Mouse (Mus musculus): ENCODE results near the gene Ube2c. TPM values are rescaled to one million over a fixed set of nuclear protein-coding genes. Genes with fewer than 3 reads are reported as not detected.

The Ube2c gene
- polyA plus RNA-seq, 1 experiment = 3.0 TPM

DNA sequence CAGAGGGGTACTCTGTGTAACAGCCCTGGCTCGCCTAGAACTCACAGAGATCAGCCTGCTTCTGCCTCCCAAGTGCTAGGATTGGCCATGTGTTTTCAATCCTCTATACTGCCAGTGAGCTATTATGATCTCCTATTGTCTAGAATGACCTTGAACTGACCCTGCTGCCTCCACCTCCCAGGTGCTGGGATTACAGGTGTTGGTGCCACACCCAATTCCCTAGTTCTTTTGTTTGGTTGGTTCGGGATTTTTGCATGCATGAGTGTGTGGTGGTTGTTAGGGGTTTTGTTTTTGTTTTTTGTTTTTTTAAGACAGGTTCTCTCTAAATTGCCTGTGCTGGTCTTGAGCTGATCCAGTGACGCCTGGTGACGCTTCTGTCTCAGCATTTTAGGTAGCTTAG is 54.3 kb downstream of the Ube2c start:
- Histone ChIP-seq H3K4me3 (ENCODE audit: insufficient read depth, low read length) (no peak overlapping the region), H3K27ac (ENCODE audit: insufficient read depth, low read length) (no peak overlapping the region)
- TF ChIP-seq POLR2A (IDR thresholded peaks at IDR 0.05; ENCODE audit: extremely low read depth, insufficient read depth, low read length) (no peak), CTCF (IDR thresholded peaks at IDR 0.05; ENCODE audit: extremely low read depth, insufficient read depth, low read length) (no peak)

GRCm38 (mm10) chr2:164825521-164825920 is 55.8 kb downstream of the Ube2c start:
- H3K4me1 ChIP-seq (ENCODE audit: control insufficient read depth, insufficient read depth, low read length) = peaks cover 2% of the 10 kb centered on the region; the same call in 1 of the 2 replicates
- TF ChIP-seq POLR2A (IDR thresholded peaks at IDR 0.05; ENCODE audit: extremely low read depth, insufficient read depth, low read length) = no peak
- TF ChIP-seq CTCF (IDR thresholded peaks at IDR 0.05; ENCODE audit: extremely low read depth, insufficient read depth, low read length) = no peak
- no peak overlapping the region for H3K27ac ChIP-seq (ENCODE audit: insufficient read depth, low read length)
- H3K4me3 ChIP-seq (ENCODE audit: insufficient read depth, low read length) = no peak overlapping the region

More for the DNA sequence above, 54.3 kb downstream of the Ube2c start:
- H3K4me1 ChIP-seq (ENCODE audit: control insufficient read depth, insufficient read depth, low read length) = peaks cover 2% of the 10 kb centered on the region; the same call in 1 of the 2 replicates

DNA sequence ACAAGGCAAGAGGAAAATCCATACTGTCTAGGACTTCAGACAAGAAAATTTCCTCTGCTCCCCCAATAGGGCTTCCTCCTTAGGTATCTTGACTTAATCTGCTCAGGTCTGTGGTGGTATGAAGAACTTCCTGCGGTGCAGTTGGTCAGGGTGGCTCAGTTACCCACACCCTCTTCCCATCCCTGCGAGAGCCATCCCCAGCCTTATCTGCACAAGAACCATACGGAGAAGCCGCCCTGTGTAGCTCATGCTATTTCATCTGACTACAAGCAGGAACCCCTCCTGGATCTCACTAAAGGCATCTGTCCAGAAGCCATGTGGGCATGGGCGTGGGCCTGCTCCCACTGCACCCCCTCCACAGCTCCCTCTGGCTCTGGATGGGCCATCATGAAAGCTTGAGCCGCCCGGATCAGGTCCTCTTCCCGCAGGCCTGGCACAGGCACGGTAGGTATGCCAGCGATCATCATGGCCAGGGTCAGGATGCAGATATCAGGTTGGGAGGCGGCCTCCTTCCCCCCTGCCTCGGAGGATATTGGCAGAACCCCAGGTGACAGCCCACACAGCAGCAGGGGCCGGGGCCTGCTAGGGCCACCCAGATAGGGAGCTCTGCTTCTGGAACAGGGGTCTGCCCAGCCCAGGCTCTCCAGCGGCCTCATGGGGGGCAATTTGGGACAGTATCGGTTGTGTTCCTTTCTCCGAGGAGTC is 57.6 kb downstream of the Ube2c start:
- no peak for TF ChIP-seq CTCF (IDR thresholded peaks at IDR 0.05; ENCODE audit: extremely low read depth, insufficient read depth, low read length)
- no peak for TF ChIP-seq POLR2A (IDR thresholded peaks at IDR 0.05; ENCODE audit: extremely low read depth, insufficient read depth, low read length)
- no peak overlapping the region for H3K27ac ChIP-seq (ENCODE audit: insufficient read depth, low read length)
- H3K4me1 ChIP-seq (ENCODE audit: control insufficient read depth, insufficient read depth, low read length) = peaks cover 2% of the 10 kb centered on the region; the same call in 1 of the 2 replicates
- H3K4me3 ChIP-seq (ENCODE audit: insufficient read depth, low read length) = no peak overlapping the region

Other genes starting within 250 kb of the Ube2c start
- 0.49 and 1.3 TPM in 2 replicates for gene Wfdc2, start 207.5 kb upstream of the Ube2c start, polyA plus RNA-seq (2012; rRNA removed)
- not detected in 2 replicates for gene Spint3, start 196.4 kb upstream of the Ube2c start, polyA plus RNA-seq (2012; rRNA removed)
- gene Wfdc6a, start 184.5 kb upstream of the Ube2c start, polyA plus RNA-seq (2012; rRNA removed) = not detected in 2 replicates
- gene Eppin, start 176.3 kb upstream of the Ube2c start, polyA plus RNA-seq (2012; rRNA removed) = not detected in 2 replicates
- gene Wfdc6b, start 156.4 kb upstream of the Ube2c start, polyA plus RNA-seq (2012; rRNA removed) = not detected in 2 replicates
- gene Wfdc8, start 156.3 kb upstream of the Ube2c start, polyA plus RNA-seq (2012; rRNA removed) = not detected in 2 replicates
- not detected in 2 replicates for gene Wfdc16, start 131.1 kb upstream of the Ube2c start, polyA plus RNA-seq (2012; rRNA removed)
- not detected in 2 replicates for gene Wfdc10, start 113.9 kb upstream of the Ube2c start, polyA plus RNA-seq (2012; rRNA removed)
- not detected in 2 replicates for gene Wfdc9, start 113.3 kb upstream of the Ube2c start, polyA plus RNA-seq (2012; rRNA removed)
- gene Wfdc11, start 95.8 kb upstream of the Ube2c start, polyA plus RNA-seq (2012; rRNA removed) = not detected in 2 replicates
- gene Wfdc13, start 84.8 kb upstream of the Ube2c start, polyA plus RNA-seq (2012; rRNA removed) = not detected in 2 replicates
- not detected in 2 replicates for gene Spint4, start 71.4 kb upstream of the Ube2c start, polyA plus RNA-seq (2012; rRNA removed)
- gene Spint5, start 54.6 kb upstream of the Ube2c start, polyA plus RNA-seq (2012; rRNA removed) = not detected in 2 replicates
- 2.4 and 2.6 TPM in 2 replicates for gene Wfdc3, start 24.0 kb upstream of the Ube2c start, polyA plus RNA-seq (2012; rRNA removed)
- 35.5 and 36.4 TPM in 2 replicates for gene Dnttip1, start 23.9 kb upstream of the Ube2c start, polyA plus RNA-seq (2012; rRNA removed)
- 1.3 and 1.6 TPM in 2 replicates for gene Tnnc2, start 10.1 kb downstream of the Ube2c start, polyA plus RNA-seq (2012; rRNA removed)
- 55.7 and 64.2 TPM in 2 replicates for gene Snx21, start 15.9 kb downstream of the Ube2c start, polyA plus RNA-seq (2012; rRNA removed)
- gene Acot8, start 35.0 kb downstream of the Ube2c start, polyA plus RNA-seq (2012; rRNA removed) = 29.8 and 30.3 TPM in 2 replicates
- 7.2 and 7.6 TPM in 2 replicates for gene Zswim3, start 35.2 kb downstream of the Ube2c start, polyA plus RNA-seq (2012; rRNA removed)
- 17.0 and 17.3 TPM in 2 replicates for gene Zswim1, start 52.8 kb downstream of the Ube2c start, polyA plus RNA-seq (2012; rRNA removed)
- 0.23 and 0.66 TPM in 2 replicates for gene Spata25, start 58.6 kb downstream of the Ube2c start, polyA plus RNA-seq (2012; rRNA removed)
- 200 and 204 TPM in 2 replicates for gene Ctsa, start 63.0 kb downstream of the Ube2c start, polyA plus RNA-seq (2012; rRNA removed)
- 5.0 and 5.2 TPM in 2 replicates for gene Neurl2, start 63.6 kb downstream of the Ube2c start, polyA plus RNA-seq (2012; rRNA removed)
- 172 and 186 TPM in 2 replicates for gene Pltp, start 87.8 kb downstream of the Ube2c start, polyA plus RNA-seq (2012; rRNA removed)
- gene Pcif1, start 109.4 kb downstream of the Ube2c start, polyA plus RNA-seq (2012; rRNA removed) = 39.1 and 41.7 TPM in 2 replicates
- gene Zfp335, start 141.9 kb downstream of the Ube2c start, polyA plus RNA-seq (2012; rRNA removed) = 29.1 and 30.2 TPM in 2 replicates
- gene Mmp9, start 170.9 kb downstream of the Ube2c start, polyA plus RNA-seq (2012; rRNA removed) = 1.1 and 1.5 TPM in 2 replicates
- 396 and 421 TPM in 2 replicates for gene Slc12a5, start 190.9 kb downstream of the Ube2c start, polyA plus RNA-seq (2012; rRNA removed)